Mouse (Mus musculus): ENCODE measurements around the gene Efna2. TPM values are rescaled to one million over a fixed set of nuclear protein-coding genes. Genes with fewer than 3 reads are reported as not detected.

Efna2 gene
- total and polyA plus RNA-seq, 3 experiments = 0.23 to 1.5 (median 0.86) TPM

- Histone ChIP-seq H3K27me3 (replicated peaks) (peaks cover 79% of the 10 kb centered on the region), H3K9ac (ENCODE audit: insufficient read depth, low read depth) (no peak overlapping the region), H3K9me3 (replicated peaks; ENCODE audit: low read length) (peaks cover 2% of the 10 kb centered on the region), H3K27ac (ENCODE audit: insufficient read depth, low read depth) (no peak overlapping the region), H3K79me2 (replicated peaks; ENCODE audit: control insufficient read depth, extremely low read depth, insufficient read depth, poor library complexity, severe bottlenecking) (no peaks in the 10 kb centered on the region), H3K4me2 (ENCODE audit: insufficient read depth, low read depth, poor library complexity, severe bottlenecking) (no peak overlapping the region), H3K36me3 (replicated peaks in 1 of 2; ENCODE audit: control insufficient read depth in 1 of 2, insufficient read depth in 1 of 2, low read length in 1 of 2) (no peaks in the 10 kb centered on the region), H3K4me1 (ENCODE audit: control insufficient read depth in 1 of 2, insufficient read depth in 2 of 2) (peaks cover 0 to 3% of the 10 kb centered on the region in 2 experiments; a peak in 1 of 4 replicates), H3K4me3 (replicated peaks in 1 of 3; ENCODE audit: low read depth in 2 of 3, low read length in 2 of 3, poor library complexity in 1 of 3) (no peak overlapping the region)
- no peak for TF ChIP-seq SMC3 (IDR thresholded peaks at IDR 0.05; ENCODE audit: low read depth, low read length)
- no peak for TF ChIP-seq NELFE (IDR thresholded peaks at IDR 0.05; ENCODE audit: low read depth, low read length)
- TF ChIP-seq MAFK (IDR thresholded peaks at IDR 0.05; ENCODE audit: insufficient replicate concordance, low read length) = no peak
- no peak for TF ChIP-seq SIN3A (IDR thresholded peaks at IDR 0.05; ENCODE audit: low read length)
- no peak for TF ChIP-seq TBP (conservative IDR thresholded peaks at IDR 0.05; ENCODE audit: low read depth, low read length)
- TF ChIP-seq KAT2A (IDR thresholded peaks at IDR 0.05; ENCODE audit: insufficient replicate concordance, low read length) = no peak
- TF ChIP-seq USF2 (conservative IDR thresholded peaks at IDR 0.05; ENCODE audit: low read depth, low read length) = no peak
- TF ChIP-seq PAX5 (IDR thresholded peaks at IDR 0.05; ENCODE audit: low read length) = no peak
- no peak for TF ChIP-seq POLR2AphosphoS2 (IDR thresholded peaks at IDR 0.05; ENCODE audit: low read depth, low read length)
- TF ChIP-seq E2F4 (IDR thresholded peaks at IDR 0.05; ENCODE audit: insufficient replicate concordance, low read depth, low read length) = no peak
- TF ChIP-seq MAZ (IDR thresholded peaks at IDR 0.05; ENCODE audit: low read depth, low read length) = no peak
- TF ChIP-seq CHD1 (IDR thresholded peaks at IDR 0.05; ENCODE audit: low read depth, low read length) = no peak
- TF ChIP-seq CTCF (conservative IDR thresholded peaks at IDR 0.05 in 1 of 2, IDR thresholded peaks at IDR 0.05 in 1 of 2; ENCODE audit: low read depth in 2 of 2, low read length in 2 of 2) = no peak
- in situ Hi-C loops (cut with MboI; ENCODE audit: low pct_ligation_motif_present, low pct_unique_long_range_greater_than_20kb, low sequenced_read_pairs) (no loop called here), dilution Hi-C loops (cut with MboI; ENCODE audit: extremely low pct_ligation_motif_present, extremely low pct_unique_long_range_greater_than_20kb, low sequenced_read_pairs) (no loop called here)
- DNase-seq (ENCODE audit: extremely low read depth) = no peak
Measured at GRCm38 (mm10) chr10:80187739-80188138, 8.5 kb downstream of the Efna2 start.

GRCm38 (mm10) chr10:80188453-80189024, 9.3 kb downstream of the Efna2 start:
- Histone ChIP-seq H3K9me3 (replicated peaks; ENCODE audit: low read length) (peaks cover 2% of the 10 kb centered on the region), H3K79me2 (replicated peaks; ENCODE audit: control insufficient read depth, extremely low read depth, insufficient read depth, poor library complexity, severe bottlenecking) (no peaks in the 10 kb centered on the region), H3K4me3 (replicated peaks in 1 of 3; ENCODE audit: low read depth in 2 of 3, low read length in 2 of 3, poor library complexity in 1 of 3) (no peak overlapping the region), H3K4me1 (ENCODE audit: control insufficient read depth in 1 of 2, insufficient read depth in 2 of 2) (peaks cover 0 to 3% of the 10 kb centered on the region in 2 experiments; a peak in 1 of 4 replicates), H3K36me3 (replicated peaks in 1 of 2; ENCODE audit: control insufficient read depth in 1 of 2, insufficient read depth in 1 of 2, low read length in 1 of 2) (no peaks in the 10 kb centered on the region), H3K27ac (ENCODE audit: insufficient read depth, low read depth) (no peak overlapping the region), H3K27me3 (replicated peaks) (peaks cover 79% of the 10 kb centered on the region), H3K9ac (ENCODE audit: insufficient read depth, low read depth) (no peak overlapping the region), H3K4me2 (ENCODE audit: insufficient read depth, low read depth, poor library complexity, severe bottlenecking) (no peak overlapping the region)
- DNase-seq (ENCODE audit: extremely low read depth) = no peak
- dilution Hi-C loops (cut with MboI; ENCODE audit: extremely low pct_ligation_motif_present, extremely low pct_unique_long_range_greater_than_20kb, low sequenced_read_pairs) (no loop called here), in situ Hi-C loops (cut with MboI; ENCODE audit: low pct_ligation_motif_present, low pct_unique_long_range_greater_than_20kb, low sequenced_read_pairs) (no loop called here)
- TF ChIP-seq ELF1 (IDR thresholded peaks at IDR 0.05; ENCODE audit: low read depth, low read length) = no peak
- no peak for TF ChIP-seq ETS1 (conservative IDR thresholded peaks at IDR 0.05; ENCODE audit: low read depth, low read length)
- no peak for TF ChIP-seq TBP (conservative IDR thresholded peaks at IDR 0.05; ENCODE audit: low read depth, low read length)
- no peak for TF ChIP-seq HCFC1 (IDR thresholded peaks at IDR 0.05; ENCODE audit: low read depth, low read length)
- TF ChIP-seq MAZ (IDR thresholded peaks at IDR 0.05; ENCODE audit: low read depth, low read length) = no peak
- TF ChIP-seq MYC (IDR thresholded peaks at IDR 0.05; ENCODE audit: low read depth, low read length) = no peak
- TF ChIP-seq MEF2A (IDR thresholded peaks at IDR 0.05; ENCODE audit: borderline replicate concordance, low read depth, low read length) = no peak
- no peak for TF ChIP-seq IRF4 (IDR thresholded peaks at IDR 0.05; ENCODE audit: low read depth, low read length)
- no peak for TF ChIP-seq ZMIZ1 (IDR thresholded peaks at IDR 0.05; ENCODE audit: low read depth, low read length)
- no peak for TF ChIP-seq POLR2AphosphoS2 (IDR thresholded peaks at IDR 0.05; ENCODE audit: low read depth, low read length)

All from CH12.LX (cell line).